9 mouse cellular contexts compared by ENCODE assay signal in the genomic region with DNA sequence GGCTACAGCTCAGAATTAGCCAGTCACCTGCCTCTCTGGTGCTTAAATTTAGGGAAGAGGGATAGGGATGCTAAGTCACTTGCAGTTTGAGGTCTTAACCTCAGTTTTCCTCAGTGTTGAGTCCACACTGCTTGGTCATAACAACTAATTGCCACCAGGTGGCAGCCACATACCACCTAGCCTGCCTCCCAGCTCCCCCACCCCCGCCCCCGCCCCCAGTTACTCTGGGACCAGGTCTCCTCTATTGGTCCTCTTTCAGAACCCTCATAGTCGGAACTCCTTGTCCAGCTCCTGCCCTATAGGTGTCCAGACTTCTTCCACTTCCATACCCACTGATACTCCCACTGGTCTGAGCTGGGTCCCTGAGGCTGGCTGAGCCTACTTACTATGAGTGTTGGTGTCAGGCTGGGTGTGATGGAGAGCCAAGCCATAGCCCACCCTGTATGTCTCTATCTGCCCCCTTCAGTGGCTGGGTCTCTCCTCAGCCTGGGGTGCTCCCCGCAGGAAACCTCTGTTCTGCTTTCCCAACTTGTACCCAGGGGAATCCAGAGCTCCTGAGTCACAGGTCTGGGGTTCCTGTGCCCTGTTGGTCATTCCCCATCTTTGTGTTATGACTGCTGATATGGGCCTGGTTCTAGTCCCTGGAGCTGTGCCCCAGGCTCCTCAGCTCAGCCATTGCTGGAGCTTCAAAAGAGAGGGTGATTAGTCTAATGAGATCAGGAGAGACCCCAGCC. TPM values are rescaled to one million over a fixed set of nuclear protein-coding genes. Genes with fewer than 3 reads are reported as not detected.
DNase-seq lines count a peak whose midpoint lies in the region; ATAC-seq lines count a peak whose summit lies in the region.
"Had no signal": no experiment of that assay in that cellular context is flagged by ENCODE, and none has a peak within 500 bp of the region (broad histone marks: within the 10 kb centered on the region; RNA-seq: fewer than 3 reads in every experiment).

No protein-coding gene starts in this region.

- 15% methylated on average over 4 of the region's 4 CpGs for WGBS in forebrain, embryonic 14.5 days

- no peak overlapping the region for H3K4me3 ChIP-seq in forebrain, embryonic 14.5 days (ENCODE audit: low read depth, low read length)
- H3K4me3 ChIP-seq: myocyte had no signal

- H3K4me1 ChIP-seq in forebrain, embryonic 14.5 days (ENCODE audit: control insufficient read depth, insufficient read depth, low read length): peaks cover 13% of the 10 kb centered on the region

- H3K9me3 ChIP-seq in forebrain, embryonic 14.5 days (replicated peaks; ENCODE audit: control insufficient read depth, low read length): no peaks in the 10 kb centered on the region

- peaks cover 19% of the 10 kb centered on the region for H3K36me3 ChIP-seq in forebrain, embryonic 14.5 days (ENCODE audit: control insufficient read depth, insufficient read depth, low read length)

- no peak overlapping the region for H3K27ac ChIP-seq in forebrain, embryonic 14.5 days (ENCODE audit: low read depth, low read length)

- ATAC-seq in forebrain, embryonic 14.5 days: no peak

- H3K9ac ChIP-seq in forebrain, embryonic 14.5 days (ENCODE audit: low read length): no peak overlapping the region

- no peaks in the 10 kb centered on the region for H3K27me3 ChIP-seq in forebrain, embryonic 14.5 days (replicated peaks; ENCODE audit: control insufficient read depth, insufficient read depth, low read length)

- no peak overlapping the region for H3K4me2 ChIP-seq in forebrain, embryonic 14.5 days (ENCODE audit: low read length)

- DNase-seq in gastrocnemius, adult 18-20 months (ENCODE audit: low spot score): peak; percentile 32
- no peak for DNase-seq in gastrocnemius, postnatal 25 days
- peak; percentile 60 for DNase-seq in thymus, postnatal 4 days
- no peak for DNase-seq in thymus, postnatal 10 days (ENCODE audit: low spot score in 2 of 2)
- peak; percentile 72 for DNase-seq in forebrain, embryonic 14.5 days (ENCODE audit: low spot score)
- peak; percentile 58 for DNase-seq in lung, postnatal 36 days
- no peak for DNase-seq in urinary bladder, postnatal 14 days (ENCODE audit: low spot score)
- DNase-seq in ovary, adult 18-20 months (ENCODE audit: low spot score): no peak

RNA-seq across cellular contexts. Expression of gene 1600002K03Rik, which starts 3.0 kb away (rescaled TPM):
- 1 to 10 TPM; 5.4 to 6.5 TPM for total RNA-seq in gastrocnemius, adult 18-20 months (2021)
- total RNA-seq in gastrocnemius, postnatal 25 days (2021): 1 to 10 TPM; 5.1 to 5.9 TPM
- 7.2 and 9.0 TPM in 2 replicates for polyA plus RNA-seq in forebrain, embryonic 14.5 days (2014; fragmentation: Nextera tagmentation; extraction: Ambion mirVana)

RNA-seq across cellular contexts. Expression of gene Efna2, which starts 3.6 kb away (rescaled TPM):
- under 1 TPM; 0.24 to 0.48 TPM for total RNA-seq in gastrocnemius, adult 18-20 months (2021)
- under 1 TPM; 0.26 to 0.54 TPM for total RNA-seq in gastrocnemius, postnatal 25 days (2021)
- 14.5 and 20.6 TPM in 2 replicates for polyA plus RNA-seq in forebrain, embryonic 14.5 days (2014; fragmentation: Nextera tagmentation; extraction: Ambion mirVana)

RNA-seq across cellular contexts. Expression of gene Cirbp, which starts 9.9 kb away (rescaled TPM):
- total RNA-seq in gastrocnemius, adult 18-20 months (2021): 10 to 100 TPM; 28.9 to 37.5 TPM
- 10 to 100 TPM; 17.3 to 21.4 TPM for total RNA-seq in gastrocnemius, postnatal 25 days (2021)
- polyA plus RNA-seq in forebrain, embryonic 14.5 days (2014; fragmentation: Nextera tagmentation; extraction: Ambion mirVana): 239 and 266 TPM in 2 replicates

RNA-seq across cellular contexts. Expression of gene Midn, which starts 27.6 kb away (rescaled TPM):
- total RNA-seq in gastrocnemius, adult 18-20 months (2021): 10 to 100 TPM; 40.6 to 47.9 TPM
- 10 to 100 TPM; 33.7 to 34.8 TPM for total RNA-seq in gastrocnemius, postnatal 25 days (2021)
- 67.0 and 73.6 TPM in 2 replicates for polyA plus RNA-seq in forebrain, embryonic 14.5 days (2014; fragmentation: Nextera tagmentation; extraction: Ambion mirVana)

RNA-seq across cellular contexts. Expression of gene Cbarp, which starts 35.1 kb away (rescaled TPM):
- total RNA-seq in gastrocnemius, adult 18-20 months (2021): 1 to 10 TPM; 1.6 to 1.9 TPM
- total RNA-seq in gastrocnemius, postnatal 25 days (2021): 1 to 10 TPM; 1.2 to 1.6 TPM
- polyA plus RNA-seq in forebrain, embryonic 14.5 days (2014; fragmentation: Nextera tagmentation; extraction: Ambion mirVana): 41.0 and 42.4 TPM in 2 replicates

Comparison
In these comparisons a context has a peak if more than half of its experiments do, and no peak if none do; other contexts are left out.
1. DNase-seq: peak in gastrocnemius, adult 18-20 months (single experiment), thymus, postnatal 4 days (single experiment), forebrain, embryonic 14.5 days (single experiment) and lung, postnatal 36 days (single experiment); none in gastrocnemius, postnatal 25 days (single experiment), thymus, postnatal 10 days (0 of 2), urinary bladder, postnatal 14 days (single experiment) and ovary, adult 18-20 months (single experiment).